Mouse (Mus musculus): Measurements from ENCODE around the gene Gm3259.
"Not testable (repeated sequence)": the region's sequence is repeated elsewhere in the genome, so short reads cannot be mapped to it uniquely, and the experiment has no call there.

Gm3259 gene

GRCm38 (mm10) chr5:95305611-95306010 is at the start of gene Gm3259:
Gene Gm3259 (plus strand): TSS chr5:95305911.
- not testable (repeated sequence) for DNase-seq (ENCODE audit: extremely low read depth, insufficient read length, low spot score)

GRCm38 (mm10) chr5:95272668-95273067 is 33.0 kb upstream of the Gm3259 start, which contains the start of gene Gm10424:
Gene Gm10424 (minus strand): TSS chr5:95272768.
- not testable (repeated sequence) for DNase-seq (ENCODE audit: extremely low read depth, insufficient read length, low spot score)

Data from 3134 (cell line).